Mouse (Mus musculus) adrenal gland (tissue): Measurements from ENCODE around the gene G430095P16Rik.

ENCODE experiments used
- intact Hi-C: fragments of 180-260 bp; cut with DNase I; formaldehyde crosslinking; loops from one replicate; pipeline ENCODE4 v1.15.1; 2025

Gene G430095P16Rik

GRCm38 (mm10) chr8:84718959-84719690 lies 3.7 kb upstream of the G430095P16Rik start:
- intact Hi-C loops: no loop called here

- intact Hi-C loops: no loop called here
Observed at GRCm38 (mm10) chr8:84722530-84722849, 317 bp upstream of the G430095P16Rik start.

GRCm38 (mm10) chr8:84723571-84723900 lies 729 bp downstream of the G430095P16Rik start:
- intact Hi-C loops: no loop called here

DNA sequence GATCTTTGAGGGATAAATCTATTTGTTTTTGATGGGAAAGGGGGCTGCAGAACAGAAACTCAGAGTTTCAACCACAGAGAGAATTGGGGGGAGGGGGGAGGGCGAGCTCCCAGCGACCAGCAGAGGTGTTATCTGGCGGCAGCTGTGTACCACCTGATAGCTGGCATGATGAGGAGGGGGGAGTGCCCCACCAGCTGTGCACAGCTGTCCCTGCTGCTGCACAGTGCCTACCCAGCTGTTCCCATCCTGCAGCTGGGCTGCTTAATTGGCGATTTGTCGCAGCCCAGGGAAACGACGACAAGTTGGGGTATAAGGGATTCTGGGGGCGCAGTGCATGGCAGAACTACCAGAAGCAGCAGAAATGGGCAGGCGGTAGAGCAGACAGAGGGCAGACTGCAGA lies 1.9 kb downstream of the G430095P16Rik start:
- intact Hi-C loops: no loop called here

DNA sequence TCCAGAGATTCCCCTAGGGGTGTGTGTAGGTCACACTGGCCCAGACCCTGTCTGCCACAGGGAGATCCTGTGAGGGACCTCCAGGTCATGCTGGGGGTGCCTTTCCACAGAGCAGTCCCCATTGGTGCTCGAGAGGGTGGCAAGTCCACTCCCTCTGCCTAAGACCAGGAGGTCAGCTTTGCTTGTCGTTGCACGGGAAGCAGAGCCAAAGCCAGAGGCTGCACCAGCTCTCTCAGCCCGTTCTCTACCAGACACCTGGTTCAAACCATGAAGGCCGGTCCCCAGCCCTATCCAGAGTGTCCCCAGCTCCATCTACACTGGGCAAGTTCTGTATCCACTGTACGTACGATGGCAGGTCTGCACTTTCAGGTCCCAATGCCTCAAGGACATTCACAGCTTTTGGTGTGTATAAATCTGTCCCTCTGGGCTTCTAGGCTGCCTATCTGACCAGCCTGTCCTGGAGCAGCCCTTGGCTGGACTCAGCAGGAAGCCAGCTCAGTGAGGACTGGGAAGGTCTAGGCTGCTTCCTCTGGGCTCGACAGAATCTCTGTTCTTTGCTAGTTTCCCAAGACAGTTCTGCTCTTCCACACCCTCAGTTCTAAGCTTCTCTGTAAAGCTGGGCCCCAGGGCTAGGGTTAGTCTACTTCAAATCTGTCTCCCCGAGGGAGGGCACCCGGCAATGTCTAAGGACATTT lies 2.6 kb downstream of the G430095P16Rik start:
- intact Hi-C loops: no loop called here

- intact Hi-C loops: no loop called here
Observed at GRCm38 (mm10) chr8:84725941-84726259, 3.1 kb downstream of the G430095P16Rik start.

- intact Hi-C loops: no loop called here
Observed at GRCm38 (mm10) chr8:84728474-84728873, 5.7 kb downstream of the G430095P16Rik start.

DNA sequence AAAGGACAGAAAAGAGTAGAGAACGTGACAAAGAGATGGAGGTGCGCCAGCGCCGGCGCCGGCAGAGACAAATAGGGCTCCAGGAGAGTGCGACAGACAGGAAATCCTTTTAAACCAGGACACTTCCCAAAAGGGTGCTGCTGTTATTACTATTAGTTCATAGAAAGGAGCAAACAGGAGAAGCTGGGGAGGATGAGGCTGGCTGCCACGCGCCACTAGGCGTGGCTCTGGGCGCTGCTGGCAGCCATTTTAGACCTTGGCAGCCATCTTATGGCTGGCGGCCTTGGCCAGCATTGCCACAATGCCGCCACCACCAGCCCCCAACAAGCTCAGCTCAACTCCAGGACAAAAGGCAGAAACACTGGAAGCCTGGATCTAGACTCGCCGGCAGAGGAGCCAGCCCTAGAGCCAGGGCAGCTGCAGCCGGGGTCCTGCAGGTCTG lies 7.1 kb downstream of the G430095P16Rik start:
- intact Hi-C loops: no loop called here

DNA sequence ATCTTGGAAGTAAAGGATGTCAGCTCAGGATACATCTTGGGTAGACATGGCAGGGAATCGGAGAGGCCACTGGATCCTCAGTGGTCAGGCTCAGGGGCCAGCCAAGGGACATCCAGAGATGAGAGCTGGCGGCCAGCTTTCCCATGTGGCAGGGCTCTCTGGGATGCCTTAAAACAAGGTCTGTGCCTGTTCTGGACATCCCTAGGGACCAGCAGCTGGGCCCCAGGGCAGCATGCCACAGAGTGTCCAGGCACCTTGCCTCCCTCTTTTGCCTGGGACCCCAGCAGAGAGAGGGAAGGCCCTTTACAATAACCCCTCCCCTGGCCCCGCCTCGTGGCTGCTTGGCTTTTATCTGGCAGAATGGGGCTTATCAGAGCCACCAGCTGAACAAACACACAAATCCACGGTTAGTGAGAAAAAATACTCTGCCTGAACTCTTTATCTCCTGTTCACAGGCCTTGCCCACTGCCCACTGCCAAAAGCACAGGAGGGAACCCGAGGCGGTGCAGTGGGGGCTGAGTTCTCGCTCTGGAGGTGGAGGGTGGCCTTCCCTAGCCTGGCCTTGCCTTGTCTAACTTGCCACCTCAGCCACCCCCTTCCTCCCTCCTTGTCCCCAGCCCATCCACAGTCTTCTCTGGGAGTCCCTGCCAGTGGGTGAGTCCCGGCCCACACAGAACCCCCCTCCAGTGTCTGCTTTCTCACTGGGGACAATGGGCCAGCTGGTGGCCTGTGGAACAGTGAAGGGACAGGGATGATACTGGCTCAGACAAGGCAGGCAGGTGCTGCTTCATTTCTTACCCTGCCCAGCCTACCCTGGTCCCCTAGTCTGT lies 7.9 kb downstream of the G430095P16Rik start:
- intact Hi-C loops: no loop called here

GRCm38 (mm10) chr8:84731371-84732177 lies 8.8 kb downstream of the G430095P16Rik start:
- intact Hi-C loops: no loop called here

DNA sequence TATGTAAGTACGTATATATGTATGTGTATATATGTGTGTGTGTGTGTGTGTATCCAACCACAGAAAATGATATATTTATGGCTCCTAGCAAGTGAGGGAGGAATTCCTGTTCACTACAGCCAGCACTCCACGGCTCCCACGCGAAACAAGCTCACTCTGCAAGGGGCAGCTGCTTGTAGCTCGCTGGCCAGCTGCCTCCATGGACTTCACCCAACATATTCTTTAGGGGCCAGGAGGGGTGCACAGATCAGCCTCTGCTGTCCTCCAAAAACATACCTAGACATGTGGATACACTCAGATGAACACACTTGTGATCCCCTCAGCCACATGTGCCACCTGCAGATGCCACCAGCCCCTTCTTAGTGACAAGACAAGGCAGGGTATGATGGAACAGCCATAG lies 9.7 kb downstream of the G430095P16Rik start:
- intact Hi-C loops: no loop called here

DNA sequence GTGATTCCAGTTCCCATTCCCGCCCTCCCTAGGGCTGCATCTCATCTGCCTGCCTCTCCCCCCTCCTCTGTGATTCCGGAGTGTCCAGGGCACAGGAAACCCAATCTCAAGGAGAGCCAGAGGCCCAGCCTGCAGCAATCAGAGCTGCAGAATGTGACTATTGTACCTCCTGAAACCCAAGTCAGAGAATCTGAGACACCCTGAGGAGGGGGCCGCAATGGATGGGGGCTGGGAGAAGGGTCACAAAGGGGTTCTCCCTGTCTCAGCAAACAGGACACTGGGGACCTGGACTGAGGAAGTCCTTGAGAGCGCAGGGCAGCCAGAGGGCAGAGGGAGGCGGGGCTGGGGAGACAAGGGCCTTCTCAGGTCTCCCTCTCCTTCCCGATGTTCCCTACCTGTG lies 10.2 kb downstream of the G430095P16Rik start:
- intact Hi-C loops: no loop called here

DNA sequence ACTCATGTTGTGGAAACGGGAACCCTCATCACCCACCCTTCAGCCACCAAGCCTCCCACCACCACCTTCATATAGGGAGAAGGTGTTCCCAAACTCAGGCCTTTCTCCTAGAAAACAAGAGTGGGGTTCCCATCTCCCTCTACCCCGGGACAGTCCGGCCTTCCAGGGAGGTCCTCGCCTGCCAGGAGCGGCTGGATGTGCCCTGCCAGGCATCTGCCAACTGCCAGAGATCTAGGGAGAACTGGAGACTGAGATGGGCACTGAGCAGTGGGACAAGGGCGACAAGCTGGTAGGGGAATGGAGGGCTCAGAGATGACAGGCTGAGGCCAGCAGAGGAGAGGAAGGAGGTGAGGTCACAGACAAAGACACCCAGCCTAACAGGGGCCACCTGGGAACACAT lies 11.2 kb downstream of the G430095P16Rik start:
- intact Hi-C loops: no loop called here

GRCm38 (mm10) chr8:84734680-84735079 lies 11.9 kb downstream of the G430095P16Rik start:
- intact Hi-C loops: no loop called here

DNA sequence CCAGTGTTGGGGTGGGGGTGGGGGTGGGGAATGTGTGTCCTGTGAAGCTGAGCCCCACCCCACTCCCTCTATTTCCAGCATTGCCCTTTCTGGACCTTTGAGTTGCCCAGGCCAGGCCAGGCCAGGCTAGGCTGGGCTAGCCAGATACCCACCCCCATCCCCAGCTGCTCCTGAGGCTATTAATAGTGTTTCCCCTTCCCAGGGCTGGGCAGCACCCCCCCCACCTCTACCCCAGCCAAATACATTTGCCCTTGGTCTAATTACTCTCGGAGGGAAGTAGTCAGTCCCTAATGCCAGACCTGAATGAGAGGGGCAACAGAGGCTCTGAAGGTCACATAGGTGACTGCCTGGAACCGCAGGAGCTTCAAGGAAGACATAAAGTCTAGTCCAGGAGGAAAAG lies 12.8 kb downstream of the G430095P16Rik start:
- intact Hi-C loops: no loop called here

- intact Hi-C loops: loop anchor here (2.0 kb wide), 1 partner anchor 76 kb away; no protein-coding TSS in a partner anchor
Observed at GRCm38 (mm10) chr8:84736521-84736920, 13.7 kb downstream of the G430095P16Rik start.

DNA sequence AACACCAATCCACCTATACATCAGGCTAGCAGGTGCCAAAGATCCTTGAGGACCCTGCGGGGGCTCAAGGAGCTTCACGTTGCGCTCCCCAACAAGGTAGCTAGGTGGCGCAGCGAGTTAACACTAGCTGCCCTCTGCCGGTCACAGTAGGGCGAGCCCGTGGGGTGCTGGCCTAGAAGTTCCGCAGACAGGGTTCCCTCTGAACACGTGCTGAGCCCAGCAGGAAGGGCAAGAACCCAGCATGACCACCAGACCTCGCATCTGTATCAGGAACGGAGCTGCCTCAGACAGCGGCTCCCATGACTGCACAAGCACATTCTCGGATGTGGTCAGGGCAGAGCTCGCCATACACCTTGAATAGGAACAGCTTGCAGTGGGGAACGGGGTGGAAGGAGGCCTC lies 14.8 kb downstream of the G430095P16Rik start:
- intact Hi-C loops: loop anchor here (2.0 kb wide), 1 partner anchor 75 kb away; no protein-coding TSS in a partner anchor

DNA sequence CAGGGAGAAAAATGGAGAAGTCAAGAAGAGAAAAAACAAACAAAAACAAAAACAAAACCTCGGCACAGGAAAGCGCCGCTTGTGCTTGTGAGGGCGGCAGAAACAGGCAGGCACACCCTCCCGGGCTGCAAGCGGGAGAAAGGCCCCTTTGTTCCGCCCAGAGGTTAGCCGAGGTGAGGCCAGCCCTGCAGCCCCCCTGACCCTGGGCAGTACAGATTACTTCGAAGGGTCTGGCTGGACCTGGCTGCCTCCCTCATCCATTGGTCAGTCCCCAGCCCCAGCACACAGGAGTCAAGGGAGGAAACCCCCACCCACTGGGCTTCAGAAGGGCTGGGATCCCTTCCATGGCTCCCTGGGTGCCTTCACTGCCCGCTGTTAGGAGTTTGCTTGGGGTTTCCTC lies 15.5 kb downstream of the G430095P16Rik start:
- intact Hi-C loops: no loop called here

DNA sequence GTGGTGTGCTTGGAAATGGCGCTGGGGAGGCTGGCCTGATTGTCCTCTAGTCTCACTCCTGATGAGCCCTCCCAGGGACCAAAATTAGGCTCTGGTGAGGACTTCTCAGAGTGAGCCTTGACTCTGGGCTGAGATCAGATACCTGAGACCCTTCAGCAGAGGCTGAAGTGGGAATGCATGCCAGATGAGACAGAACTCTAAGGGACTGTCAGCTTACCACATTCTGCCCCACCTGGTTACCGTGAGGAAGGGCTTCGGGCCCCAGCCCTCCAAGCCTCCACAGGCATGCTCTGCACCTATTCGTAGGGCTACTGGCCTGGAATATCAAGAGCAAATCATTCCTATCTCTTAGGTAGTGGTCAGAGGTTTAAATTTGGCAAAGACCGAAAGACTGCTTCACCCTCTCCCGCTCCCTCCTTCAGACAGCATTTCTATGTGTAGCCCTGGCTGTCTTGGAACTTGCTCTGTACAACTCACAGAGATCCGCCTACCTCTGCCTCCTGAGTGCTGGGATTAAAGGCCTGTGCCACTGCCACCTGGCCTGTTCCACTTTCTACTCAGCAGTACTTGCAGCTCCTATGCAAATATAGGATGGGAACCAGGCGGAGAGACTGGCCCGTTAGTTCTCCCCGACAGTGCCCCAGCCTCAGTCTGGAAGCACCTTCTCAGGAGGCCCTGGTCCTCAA lies 16.1 kb downstream of the G430095P16Rik start:
- intact Hi-C loops: no loop called here

GRCm38 (mm10) chr8:84739401-84739742 lies 16.6 kb downstream of the G430095P16Rik start:
- intact Hi-C loops: no loop called here
